In the genomic region with DNA sequence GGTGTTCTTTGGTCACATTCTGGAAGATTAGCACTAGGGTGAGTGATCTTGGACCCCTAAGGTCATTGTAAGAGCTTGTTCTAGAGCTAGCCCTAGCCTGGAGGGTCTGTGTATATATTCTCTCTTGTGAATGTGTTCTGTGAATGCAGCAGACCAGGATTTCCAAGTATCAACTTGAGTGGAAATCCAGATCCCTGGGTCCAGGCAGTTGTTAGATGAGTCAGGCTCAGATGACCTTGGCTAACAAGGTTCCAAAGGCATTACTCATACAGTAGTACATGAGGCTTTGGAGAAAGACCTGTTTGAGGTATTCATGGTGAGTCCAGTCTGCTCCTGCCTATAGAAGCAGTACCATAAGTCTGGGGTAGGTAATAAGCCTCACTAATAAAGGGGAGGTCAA, we compare ENCODE assay signal across 27 mouse cellular contexts.
A peak's percentile ranks its signal among the peaks of the same experiment; 100 is the strongest.
DNase-seq lines count a peak whose midpoint lies in the region; ATAC-seq and TF ChIP-seq lines count a peak whose summit lies in the region.
"Had no signal": no experiment of that assay in that cellular context is flagged by ENCODE, and none has a peak within 500 bp of the region (broad histone marks: within the 10 kb centered on the region; RNA-seq: fewer than 3 reads in every experiment).

No protein-coding gene starts in this region.

- in situ Hi-C loops in Patski (cut with MboI; ENCODE audit: low pct_unique_long_range_greater_than_20kb), result no loop called here

- H3K27me3 ChIP-seq in hindbrain, embryonic 10.5 days (ENCODE audit: insufficient read depth, poor library complexity, severe bottlenecking), result no peaks in the 10 kb centered on the region
- H3K27me3 ChIP-seq in hindbrain, embryonic 13.5 days, result no peaks in the 10 kb centered on the region
- no peaks in the 10 kb centered on the region for H3K27me3 ChIP-seq in Patski
- H3K27me3 ChIP-seq: CH12.LX; embryonic facial prominence, embryonic 13.5 days; lung, embryonic 15.5 days; megakaryocyte, embryonic 14.5 days; midbrain, embryonic 13.5 days had no signal

- no peak for ATAC-seq in hindbrain, embryonic 13.5 days (ENCODE audit: low FRiP score)
- peak; percentile 85 for ATAC-seq in Patski
- ATAC-seq: forebrain, embryonic 16.5 days; hindbrain, postnatal 0 days; intestine, postnatal 0 days; midbrain, embryonic 13.5 days had no signal

- H3K9me3 ChIP-seq in hindbrain, embryonic 10.5 days, result no peaks in the 10 kb centered on the region
- H3K9me3 ChIP-seq in hindbrain, embryonic 13.5 days, result no peaks in the 10 kb centered on the region
- H3K9me3 ChIP-seq: embryonic facial prominence, embryonic 13.5 days; lung, embryonic 15.5 days; midbrain, embryonic 13.5 days had no signal

- H3K4me2 ChIP-seq in hindbrain, embryonic 13.5 days, result no peak overlapping the region
- H3K4me2 ChIP-seq: embryonic facial prominence, embryonic 13.5 days; lung, embryonic 15.5 days; midbrain, embryonic 13.5 days had no signal

- H3K4me1 ChIP-seq in hindbrain, embryonic 10.5 days (replicated peaks), result peaks cover 22% of the 10 kb centered on the region
- H3K4me1 ChIP-seq in hindbrain, embryonic 13.5 days (replicated peaks), result 0 out of 2 replicates have a peak, but pooled peaks cover 4% of the 10 kb centered on the region
- H3K4me1 ChIP-seq: lung, embryonic 15.5 days; megakaryocyte, embryonic 14.5 days had no signal

- DNase-seq in hindbrain, embryonic 10.5 days (ENCODE audit: low spot score), result no peak
- peak; percentile 30 for DNase-seq in 3T3-L1 (ENCODE audit: low read depth, low spot score)
- peak; percentile 39 for DNase-seq in Patski (ENCODE audit: low read depth, low spot score)
- peak; percentile 15 for DNase-seq in fibroblast of lung, adult 2 months (ENCODE audit: low read depth)
- no peak for DNase-seq in left cerebral cortex, adult 18-20 months (ENCODE audit: low spot score in 2 of 2)
- no peak for DNase-seq in ovary, postnatal 10 days (ENCODE audit: low spot score)
- DNase-seq: cerebellum, adult 9-10 months; gastrocnemius, adult 2 months; gastrocnemius, postnatal 36 days; heart, postnatal 14 days; kidney, adult 9 months; kidney, postnatal 10 days; layer of hippocampus, postnatal 36 days; lung, postnatal 4 days; right cerebral cortex, postnatal 25 days; spleen, adult 18-20 months; thymus, adult 18-20 months; thymus, postnatal 36 days had no signal

- TF ChIP-seq CTCF in Patski (IDR thresholded peaks at IDR 0.05), result no peak

- no peaks in the 10 kb centered on the region for H3K36me3 ChIP-seq in hindbrain, embryonic 10.5 days
- H3K36me3 ChIP-seq in hindbrain, embryonic 13.5 days, result no peaks in the 10 kb centered on the region
- H3K36me3 ChIP-seq: embryonic facial prominence, embryonic 13.5 days; lung, embryonic 15.5 days; midbrain, embryonic 13.5 days had no signal

- POLR2A ChIA-PET in Patski (lab: Charles Lee), result no interaction called here

- H3K4me3 ChIP-seq in hindbrain, embryonic 10.5 days, result no peak overlapping the region
- H3K4me3 ChIP-seq in hindbrain, embryonic 13.5 days, result no peak overlapping the region
- H3K4me3 ChIP-seq: embryonic facial prominence, embryonic 13.5 days; gastrocnemius, adult 2 months; lung, embryonic 15.5 days; megakaryocyte, embryonic 14.5 days; midbrain, embryonic 13.5 days had no signal

- H3K27ac ChIP-seq in hindbrain, embryonic 10.5 days, result 0 out of 2 replicates have a peak overlapping the region, but pooled peaks have one; percentile 2
- no peak overlapping the region for H3K27ac ChIP-seq in hindbrain, embryonic 13.5 days
- H3K27ac ChIP-seq: embryonic facial prominence, embryonic 13.5 days; hindbrain, postnatal 0 days; lung, embryonic 15.5 days; midbrain, embryonic 13.5 days had no signal

- H3K9ac ChIP-seq in hindbrain, embryonic 13.5 days, result no peak overlapping the region
- H3K9ac ChIP-seq: embryonic facial prominence, embryonic 13.5 days; lung, embryonic 15.5 days; midbrain, embryonic 13.5 days had no signal

- CTCF ChIA-PET in Patski (lab: Charles Lee), result interaction anchor here (0.5 kb wide), 1 partner anchor 174 kb away, joined by 3 read pairs; no protein-coding TSS in a partner anchor

Comparison
In these comparisons a context has a peak if more than half of its experiments do, and no peak if none do; other contexts are left out.
1. DNase-seq: peak in 3T3-L1 (single experiment), Patski (single experiment) and fibroblast of lung, adult 2 months (single experiment); none in hindbrain, embryonic 10.5 days (single experiment), left cerebral cortex, adult 18-20 months (0 of 2) and ovary, postnatal 10 days (single experiment).